Mouse (Mus musculus) large intestine, adult 2 months (tissue): ENCODE measurements around the gene Ergic1. TPM values are rescaled to one million over a fixed set of nuclear protein-coding genes. Genes with fewer than 3 reads are reported as not detected.

ENCODE experiments used
- DNase-seq: peaks from one replicate; pipeline ENCODE4 v3.0.0-alpha.2; 2012; ENCODE audit warnings: low read depth, low spot score
- WGBS: fragments of 180-500 bp; shearing (Covaris S2); methylation state at CpG from one replicate; pipeline ENCODE4 v1.1.7; 2018; 5-methylcytosine and 5-hydroxymethylcytosine counted together
- polyA plus RNA-seq: library from polyadenylated mRNA; depleted of rRNA; stranded (reverse); fragments of >200 nt; gene quantifications from 2 replicates; pipeline ENCODE4 v1.2.3, GENCODE M21; 2012; rRNA removed

The Ergic1 gene
- polyA plus RNA-seq, 1 experiment: 113 TPM

DNA sequence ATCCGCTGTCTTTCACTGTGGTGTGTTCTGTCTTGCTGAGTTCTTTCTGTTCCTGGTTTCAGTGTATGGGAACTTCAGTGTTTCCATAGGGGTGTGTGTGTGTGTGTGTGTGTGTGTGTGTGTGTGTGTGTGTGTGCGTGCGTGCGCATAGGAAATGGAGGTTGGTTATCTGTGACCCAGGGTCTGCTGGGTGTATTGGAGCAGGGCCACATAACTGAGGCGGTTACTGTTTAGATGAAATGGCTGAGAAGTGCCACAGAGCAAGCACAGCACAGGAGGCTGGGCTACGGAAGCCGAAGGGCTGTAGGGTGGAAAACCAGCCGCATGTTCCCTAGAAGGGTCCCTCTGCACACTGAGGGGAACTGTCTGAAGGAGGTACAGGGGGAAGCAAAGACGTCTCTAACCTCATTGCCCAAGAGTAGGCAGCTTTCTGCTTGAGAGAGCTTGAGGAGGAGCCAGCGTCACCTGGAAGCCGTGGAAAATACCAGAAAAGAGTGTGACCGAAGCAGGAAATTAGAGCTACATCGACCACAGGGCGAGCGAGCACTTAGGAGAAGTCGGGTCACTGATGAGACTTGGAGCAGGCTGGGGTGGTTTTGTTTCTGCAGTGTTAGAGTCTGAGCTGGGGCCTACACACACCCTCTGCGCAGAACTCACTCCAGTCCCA, 125.2 kb downstream of the Ergic1 start:
- no peak for DNase-seq
- WGBS: 89% methylated on average over 17 of the region's 17 CpGs

- no peak for DNase-seq
- 75% methylated on average over 8 of the region's 8 CpGs for WGBS
These were observed 127.8 kb downstream of the Ergic1 start for GRCm38 (mm10) chr17:26688795-26689735.

- WGBS: 95% methylated on average over 2 of the region's 2 CpGs
These were observed 128.5 kb downstream of the Ergic1 start for GRCm38 (mm10) chr17:26689810-26690209.

DNA sequence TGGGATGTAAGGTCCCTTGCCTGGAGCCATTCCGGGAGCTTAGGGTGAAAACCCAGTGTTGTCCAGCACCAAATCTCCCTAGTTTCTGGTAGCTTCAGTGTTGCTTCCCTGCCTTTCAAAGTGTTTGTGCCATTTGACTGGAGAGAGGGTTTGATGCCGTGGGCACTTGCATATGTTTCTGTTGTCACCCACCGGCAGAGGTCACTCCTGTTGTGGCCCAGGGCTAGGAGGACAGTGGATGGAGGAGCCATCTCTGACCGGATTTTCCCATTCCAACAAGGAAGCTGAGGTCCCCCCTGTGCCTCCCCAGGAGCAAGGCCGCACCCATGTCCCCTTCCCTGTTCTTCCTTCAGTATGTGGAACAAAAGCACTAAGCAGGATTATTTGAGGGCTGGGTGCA, 128.9 kb downstream of the Ergic1 start:
- 75% methylated on average over 5 of the region's 5 CpGs for WGBS
- DNase-seq: no peak

More at GRCm38 (mm10) chr17:26689810-26690209, 128.5 kb downstream of the Ergic1 start:
- no peak for DNase-seq

- DNase-seq: no peak
- 80% methylated on average over 7 of the region's 7 CpGs for WGBS
These were observed 129.8 kb downstream of the Ergic1 start for GRCm38 (mm10) chr17:26691110-26691509.

- no peak for DNase-seq
- WGBS: 78% methylated on average over 7 of the region's 7 CpGs
These were observed 132.1 kb downstream of the Ergic1 start for GRCm38 (mm10) chr17:26693424-26693823.

- 60% methylated on average over 7 of the region's 7 CpGs for WGBS
- DNase-seq: no peak
These were observed 132.9 kb downstream of the Ergic1 start for GRCm38 (mm10) chr17:26694171-26694570.

DNA sequence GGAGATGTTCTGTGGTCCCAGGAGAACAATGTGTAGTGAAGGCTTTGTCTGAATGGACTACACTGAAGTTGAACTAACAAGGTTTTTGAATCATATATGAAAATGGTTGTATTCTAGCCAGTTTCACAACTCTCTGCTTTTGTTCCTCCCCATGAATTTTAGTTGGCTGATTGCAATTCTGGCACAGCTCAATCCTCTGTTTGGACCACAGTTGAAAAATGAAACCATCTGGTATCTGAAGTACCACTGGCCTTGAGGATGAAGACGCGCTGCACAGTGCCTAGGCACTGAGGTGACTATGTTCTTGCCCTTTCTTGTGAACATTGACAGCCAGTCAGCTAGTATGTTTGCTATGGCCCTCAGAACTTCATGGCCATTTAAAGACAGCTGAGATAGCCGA, 133.9 kb downstream of the Ergic1 start:
- DNase-seq: no peak
- WGBS: 92% methylated on average over 3 of the region's 3 CpGs

DNA sequence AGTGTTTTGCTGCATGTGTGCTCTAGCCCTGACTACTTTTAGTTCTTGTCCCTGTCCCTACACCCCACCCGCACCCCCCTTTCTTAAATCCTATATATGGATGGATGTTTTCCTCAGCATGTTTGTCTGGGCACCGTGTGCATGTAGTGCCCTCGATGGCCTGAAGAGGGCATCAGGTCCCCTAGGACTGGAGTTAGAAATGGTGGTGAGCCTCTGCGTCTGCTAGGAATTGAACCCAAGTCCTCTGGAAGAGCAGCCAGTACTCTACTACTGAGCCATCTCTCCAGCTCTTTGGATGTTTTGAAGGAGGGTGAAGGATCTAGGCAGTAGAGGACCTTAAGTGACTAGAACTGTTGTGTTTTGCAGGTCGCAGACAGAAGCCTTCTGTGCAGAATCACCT, 137.6 kb downstream of the Ergic1 start:
- WGBS: 87% methylated on average over 5 of the region's 5 CpGs
- DNase-seq: no peak

DNA sequence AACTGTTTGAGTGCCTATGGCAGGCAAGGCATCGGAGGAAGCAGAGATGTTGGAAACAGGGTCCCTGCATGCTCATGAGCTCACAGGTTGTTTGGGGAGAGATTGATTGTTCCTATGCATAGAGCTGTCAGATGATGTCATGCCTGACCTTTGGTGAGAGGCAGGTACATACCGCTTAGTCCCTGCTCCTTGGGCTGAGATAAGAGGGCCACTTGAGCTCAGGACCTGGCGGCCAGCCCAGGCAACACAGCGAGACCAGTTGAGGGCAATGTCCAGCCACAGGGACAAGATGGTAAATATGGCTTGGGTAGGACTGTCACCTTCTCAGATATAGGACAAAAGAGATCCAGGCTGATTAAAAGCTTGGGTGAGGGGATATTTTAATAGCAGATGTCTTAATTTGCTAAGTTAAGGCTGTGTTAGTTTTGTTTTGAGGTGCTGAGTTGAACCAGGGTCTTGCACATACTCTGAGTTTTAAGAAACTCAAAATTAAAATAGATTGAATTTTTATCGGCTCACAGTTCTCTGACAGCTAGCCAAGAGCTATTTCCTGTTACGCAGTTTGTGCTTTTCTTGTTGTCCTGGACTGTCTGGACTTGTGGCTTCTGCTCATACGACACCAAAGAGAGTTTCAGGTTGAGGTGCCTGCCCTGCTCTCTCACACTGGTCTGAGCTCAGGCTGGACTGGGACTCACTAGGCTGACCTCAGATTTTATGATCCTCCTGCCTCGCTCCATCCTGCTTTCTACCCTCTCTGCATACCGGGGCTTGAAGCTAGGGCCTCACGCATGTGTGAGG, 138.7 kb downstream of the Ergic1 start:
- 74% methylated on average over 10 of the region's 10 CpGs for WGBS
- no peak for DNase-seq

GRCm38 (mm10) chr17:26701565-26701964, 140.3 kb downstream of the Ergic1 start:
- 90% methylated on average over 13 of the region's 13 CpGs for WGBS

DNA sequence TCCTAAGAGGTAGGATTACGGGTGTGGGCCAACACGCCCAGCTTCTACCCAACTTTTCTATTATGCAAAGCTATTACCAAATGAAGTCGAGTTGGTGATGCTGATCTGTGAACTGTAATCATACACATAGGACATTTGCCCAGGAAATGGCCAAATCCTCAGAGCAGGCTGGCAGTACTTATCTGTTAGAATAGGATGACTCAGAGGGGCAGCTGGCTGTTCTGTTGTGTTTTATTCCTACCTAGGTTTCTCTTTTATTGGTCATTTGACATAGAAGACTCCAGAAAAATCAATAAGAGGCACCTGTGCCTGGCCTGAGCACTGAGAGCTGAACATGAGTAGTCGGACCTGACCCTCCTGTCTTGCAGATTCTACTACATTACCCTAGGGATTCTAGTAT, 141.3 kb downstream of the Ergic1 start:
- no peak for DNase-seq
- 46% methylated on average over 4 of the region's 4 CpGs for WGBS

More at GRCm38 (mm10) chr17:26701565-26701964, 140.3 kb downstream of the Ergic1 start:
- no peak for DNase-seq

DNA sequence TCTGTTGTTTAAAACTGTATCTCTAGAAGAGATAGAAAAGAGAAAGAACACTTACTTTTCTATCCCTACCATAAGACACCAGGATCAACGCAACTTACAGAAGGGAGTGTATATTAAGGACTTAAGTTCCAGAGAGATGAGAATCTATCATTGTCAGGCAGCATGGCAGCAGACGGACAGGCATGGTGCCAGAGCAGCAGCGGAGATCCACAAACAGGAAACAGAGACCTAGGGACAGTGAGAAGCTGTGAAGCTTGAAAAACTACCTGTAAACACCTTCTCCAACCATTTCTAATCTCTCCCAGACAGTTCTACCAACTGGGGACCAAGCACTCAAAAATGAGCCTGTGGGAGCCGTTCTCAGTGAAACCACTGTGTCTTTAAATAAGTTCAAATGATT, 142.4 kb downstream of the Ergic1 start:
- whole genome bisulfite sequencing: 83% methylated on average over 4 of the region's 4 CpGs
- DNase-seq: no peak

GRCm38 (mm10) chr17:26705463-26706359, 144.4 kb downstream of the Ergic1 start:
- 50% methylated on average over 11 of the region's 11 CpGs for whole genome bisulfite sequencing
- no peak for DNase-seq

Other genes starting within 250 kb of the Ergic1 start
- gene Neurl1b, start 146.7 kb upstream of the Ergic1 start, polyA plus RNA-seq: 13.7 and 16.0 TPM in 2 replicates
- 23.4 and 33.5 TPM in 2 replicates for gene Dusp1, start 639 bp downstream of the Ergic1 start, polyA plus RNA-seq
- gene Atp6v0e, start 101.7 kb downstream of the Ergic1 start, polyA plus RNA-seq: 194 and 219 TPM in 2 replicates
- gene Crebrf, start 154.2 kb downstream of the Ergic1 start, polyA plus RNA-seq: 2.7 and 3.6 TPM in 2 replicates
- gene Bnip1, start 219.6 kb downstream of the Ergic1 start, polyA plus RNA-seq: 23.6 and 25.8 TPM in 2 replicates